Mouse (Mus musculus) forebrain, embryonic 15.5 days (tissue): Measurements from ENCODE around the gene Pphln1. TPM values are rescaled to one million over a fixed set of nuclear protein-coding genes. Genes with fewer than 3 reads are reported as not detected.

ENCODE experiments used
- ATAC-seq: fragments of 200-750 bp; cut with Nextera tagmentation; replicated peaks from 2 replicates; pipeline ENCODE4 v1.8.0; 2017; ENCODE audit warnings: mild to moderate bottlenecking, moderate TSS enrichment, moderate library complexity
- H3K27ac ChIP-seq: fragments of 300-500 bp; sonication (generic); replicated peaks from 2 replicates; pipeline ENCODE4 v1.5.1; 2015; ENCODE audit warnings: mild to moderate bottlenecking, inconsistent platforms
- H3K27me3 ChIP-seq: fragments of 300-500 bp; sonication (generic); 2 replicates; pipeline ENCODE4 v1.6.1; 2015; ENCODE audit warnings: inconsistent platforms
- H3K36me3 ChIP-seq: fragments of 300-500 bp; sonication (generic); 2 replicates; pipeline ENCODE4 v1.6.1; 2015; ENCODE audit warnings: mild to moderate bottlenecking, inconsistent platforms
- H3K4me1 ChIP-seq: fragments of 300-500 bp; sonication (generic); 2 replicates; pipeline ENCODE4 v1.6.1; 2015; ENCODE audit warnings: inconsistent platforms
- H3K4me2 ChIP-seq: fragments of 300-500 bp; sonication (generic); replicated peaks from 2 replicates; pipeline ENCODE4 v1.6.1; 2015; ENCODE audit warnings: mild to moderate bottlenecking, inconsistent platforms
- H3K4me3 ChIP-seq: fragments of 300-500 bp; sonication (generic); 2 replicates; pipeline ENCODE4 v1.5.1; 2015; ENCODE audit warnings: mild to moderate bottlenecking, inconsistent platforms
- H3K9ac ChIP-seq: fragments of 300-500 bp; sonication (generic); replicated peaks from 2 replicates; pipeline ENCODE4 v1.6.1; 2015; ENCODE audit warnings: mild to moderate bottlenecking, inconsistent platforms
- H3K9me3 ChIP-seq: fragments of 300-500 bp; sonication (generic); 2 replicates; pipeline ENCODE4 v1.6.1; 2016; ENCODE audit warnings: inconsistent platforms
- WGBS: fragments of 180-500 bp; shearing (Covaris S2); methylation state at CpG from one replicate; pipeline ENCODE4 v1.1.7; 2015; ENCODE audit warnings: mixed read lengths; 5-methylcytosine and 5-hydroxymethylcytosine counted together
- polyA plus RNA-seq: library from polyadenylated mRNA; unstranded; fragments of >200 nt; fragmentation: Nextera tagmentation; extraction: Ambion mirVana; gene quantifications from 2 replicates; pipeline ENCODE4 v1.2.1, GENCODE M21; 2015

The Pphln1 gene
- polyA plus RNA-seq, 1 experiment from 2014 or later, result 49.5 TPM

DNA sequence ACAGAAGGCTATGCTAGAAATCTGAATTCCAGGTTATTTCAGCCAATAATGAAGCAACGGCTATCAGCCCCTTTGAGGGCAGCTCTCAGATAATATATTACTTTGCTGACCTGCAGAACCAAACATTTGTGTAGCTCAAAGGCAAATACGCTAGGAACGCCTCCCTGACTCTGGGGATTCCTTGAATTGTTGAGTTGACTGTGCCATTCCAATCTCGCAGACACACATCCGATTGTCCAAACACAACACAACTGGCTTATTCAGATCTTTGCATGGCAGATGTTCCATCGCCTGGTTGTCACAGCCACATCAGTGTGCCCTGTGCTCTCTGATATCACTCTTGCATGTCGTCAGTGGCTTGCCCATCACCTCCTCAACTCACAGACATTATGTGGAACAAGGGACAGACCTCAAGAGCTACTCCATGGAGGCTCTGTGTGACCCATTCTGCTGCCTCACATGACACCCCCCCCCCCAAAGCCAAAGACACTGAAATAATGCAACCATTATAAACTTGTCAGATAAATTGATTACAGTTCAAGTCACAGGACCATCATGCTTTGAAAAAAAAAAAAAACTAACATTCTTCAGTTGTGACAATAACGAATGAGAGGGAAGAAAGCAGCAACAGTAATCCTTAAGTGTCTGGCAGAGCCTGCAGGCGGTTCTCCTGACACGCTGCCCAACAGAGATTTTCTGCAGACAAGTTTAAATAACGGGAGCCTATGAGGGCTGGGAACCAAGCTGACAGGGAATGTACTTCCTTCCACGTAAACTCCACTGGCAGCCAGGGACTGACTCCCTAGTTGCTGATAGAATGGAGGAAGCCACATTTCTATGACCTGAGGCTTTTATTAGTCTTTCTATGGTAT lies 131.9 kb downstream of the Pphln1 start:
- no peak overlapping the region for H3K4me3 ChIP-seq
- H3K27ac ChIP-seq, result no peak overlapping the region
- H3K27me3 ChIP-seq, result no peaks in the 10 kb centered on the region
- H3K9ac ChIP-seq, result no peak overlapping the region
- no peak overlapping the region for H3K4me2 ChIP-seq
- ATAC-seq, result no peak
- no peaks in the 10 kb centered on the region for H3K4me1 ChIP-seq
- H3K36me3 ChIP-seq, result no peaks in the 10 kb centered on the region
- H3K9me3 ChIP-seq, result no peaks in the 10 kb centered on the region
- WGBS, result 63% methylated on average over 12 of the region's 12 CpGs

DNA sequence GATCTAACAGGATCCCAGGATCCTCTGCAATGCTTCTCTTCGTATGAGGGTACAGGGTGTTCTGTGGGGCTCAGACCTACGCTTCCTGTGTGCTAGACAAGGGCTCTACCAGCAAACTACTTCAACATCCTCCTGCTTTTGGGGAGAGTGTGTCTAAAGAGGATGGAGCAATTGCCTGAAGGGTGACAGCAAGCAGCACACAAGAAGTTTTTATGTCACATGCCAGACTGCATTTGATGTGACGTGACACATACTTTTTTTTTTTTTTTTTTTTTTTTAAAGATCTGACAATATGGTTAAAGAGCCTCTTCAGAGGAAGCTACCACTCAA lies 132.5 kb downstream of the Pphln1 start:
- WGBS, result 89% methylated on average over 3 of the region's 3 CpGs
- Histone ChIP-seq H3K9me3 (no peaks in the 10 kb centered on the region), H3K27ac (no peak overlapping the region), H3K4me2 (no peak overlapping the region), H3K4me3 (no peak overlapping the region), H3K9ac (no peak overlapping the region), H3K27me3 (no peaks in the 10 kb centered on the region), H3K4me1 (no peaks in the 10 kb centered on the region), H3K36me3 (no peaks in the 10 kb centered on the region)
- ATAC-seq, result no peak

DNA sequence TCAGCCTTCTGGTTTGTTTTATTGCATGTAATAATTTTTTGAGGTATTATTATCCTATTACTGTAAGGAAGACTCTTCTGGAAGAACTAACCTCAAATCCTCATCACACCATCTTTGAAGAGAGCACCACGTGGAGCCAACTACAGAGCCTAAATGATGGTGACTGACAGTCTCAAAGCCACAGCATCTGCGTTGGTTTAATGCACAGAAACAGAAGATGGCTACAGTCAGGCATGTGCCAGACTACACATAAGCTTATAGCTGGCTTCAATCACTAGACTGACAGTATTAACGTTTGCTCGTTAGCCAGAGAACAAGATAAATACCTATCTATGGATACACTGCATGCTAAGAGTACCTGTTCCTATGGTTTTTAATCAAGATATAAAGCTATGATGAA lies 138.0 kb downstream of the Pphln1 start:
- peaks cover 13% of the 10 kb centered on the region; the same call in 1 of the 2 replicates for H3K4me1 ChIP-seq
- no peaks in the 10 kb centered on the region for H3K9me3 ChIP-seq
- H3K4me2 ChIP-seq, result no peak overlapping the region
- H3K36me3 ChIP-seq, result no peaks in the 10 kb centered on the region
- H3K27me3 ChIP-seq, result no peaks in the 10 kb centered on the region
- no peak overlapping the region for H3K4me3 ChIP-seq
- no peak overlapping the region for H3K9ac ChIP-seq
- WGBS, result 39% methylated on average over 4 of the region's 4 CpGs
- peak overlapping the region; percentile 37; the same call in 1 of the 2 replicates for H3K27ac ChIP-seq
- 0 out of 2 replicates have a peak, but pooled peaks have one; percentile 61 for ATAC-seq

DNA sequence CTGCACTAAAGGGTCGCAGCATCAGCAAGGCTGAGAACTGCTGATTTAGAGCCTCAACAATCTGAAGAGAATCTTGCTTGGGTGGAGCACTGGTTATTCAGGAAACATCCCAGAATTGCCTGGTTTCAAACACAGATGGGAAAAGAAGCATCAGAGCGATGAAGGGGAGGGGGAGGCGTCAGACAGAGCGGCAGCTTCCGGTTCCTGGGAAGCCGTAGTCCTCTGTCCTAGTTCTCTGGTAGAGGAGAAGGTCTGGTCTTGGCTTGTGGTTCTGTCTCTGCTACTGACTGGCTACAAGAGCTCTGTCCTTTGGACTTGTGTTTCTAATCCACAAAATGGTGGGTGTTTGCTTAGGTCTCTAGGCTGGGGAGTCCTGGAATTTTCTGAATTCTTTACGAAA lies 139.6 kb downstream of the Pphln1 start:
- WGBS, result 66% methylated on average over 7 of the region's 7 CpGs
- Histone ChIP-seq H3K27ac (no peak overlapping the region; the same call in 1 of the 2 replicates), H3K36me3 (no peaks in the 10 kb centered on the region), H3K9ac (no peak overlapping the region), H3K9me3 (no peaks in the 10 kb centered on the region), H3K4me3 (no peak overlapping the region), H3K4me1 (peaks cover 13% of the 10 kb centered on the region; the same call in 1 of the 2 replicates), H3K27me3 (no peaks in the 10 kb centered on the region), H3K4me2 (no peak overlapping the region)
- ATAC-seq, result no peak

DNA sequence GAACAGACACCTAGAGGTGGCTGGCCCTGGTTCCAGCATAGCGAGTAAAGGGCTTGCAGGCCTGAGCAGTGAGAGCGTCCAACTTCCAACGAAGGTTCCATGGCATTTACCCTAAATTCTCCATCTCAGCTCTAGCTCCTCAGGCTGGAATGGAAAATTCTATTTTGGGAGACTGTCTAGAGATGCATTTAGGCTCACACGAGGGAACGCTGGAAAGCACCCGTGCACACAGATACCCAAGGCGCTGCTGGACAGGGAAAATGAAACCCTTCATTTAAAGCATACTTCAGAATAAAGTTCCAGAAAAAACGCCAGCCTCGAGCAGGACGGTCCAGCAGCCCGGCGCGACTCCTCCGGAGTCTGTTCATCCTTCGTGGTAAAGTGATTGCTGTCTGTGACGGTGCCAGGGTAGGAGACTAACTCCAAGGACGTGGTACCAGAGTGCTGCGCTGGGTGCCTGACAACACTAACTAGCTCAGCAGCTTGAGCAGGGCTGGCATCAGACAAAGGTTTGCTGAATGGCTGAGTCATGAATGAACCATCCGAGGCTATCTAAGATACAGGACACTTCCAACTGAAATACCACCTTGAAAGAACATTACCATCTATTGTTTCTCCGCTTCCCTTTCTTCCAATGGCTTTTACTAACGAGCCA lies 140.5 kb downstream of the Pphln1 start:
- Histone ChIP-seq H3K4me2 (no peak overlapping the region), H3K9ac (no peak overlapping the region), H3K27ac (no peak overlapping the region), H3K4me1 (peaks cover 13% of the 10 kb centered on the region; the same call in 1 of the 2 replicates), H3K9me3 (no peaks in the 10 kb centered on the region), H3K4me3 (no peak overlapping the region), H3K36me3 (no peaks in the 10 kb centered on the region), H3K27me3 (no peaks in the 10 kb centered on the region)
- no peak for ATAC-seq
- WGBS, result 75% methylated on average over 21 of the region's 21 CpGs

DNA sequence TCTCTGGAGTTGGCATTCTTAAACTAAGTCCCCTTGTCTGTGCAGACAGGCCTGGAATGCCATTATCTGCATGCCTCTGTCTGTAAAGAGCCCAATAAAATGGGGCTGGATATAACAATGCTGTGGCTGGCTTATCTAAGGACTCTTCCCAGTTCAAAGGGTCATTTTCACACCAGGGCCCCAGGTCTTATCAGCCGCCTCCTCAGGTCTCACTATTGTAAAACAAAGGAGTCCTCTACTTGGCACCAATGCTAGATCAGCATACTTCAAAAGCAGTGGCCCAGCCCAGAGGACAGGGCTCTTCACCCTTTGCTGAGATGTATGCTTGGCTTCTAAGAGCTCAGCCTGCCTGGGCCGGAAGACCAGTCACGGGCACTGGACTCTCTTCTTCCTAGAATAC lies 141.3 kb downstream of the Pphln1 start:
- Histone ChIP-seq H3K9ac (no peak overlapping the region), H3K4me2 (no peak overlapping the region), H3K36me3 (no peaks in the 10 kb centered on the region), H3K27me3 (no peaks in the 10 kb centered on the region), H3K4me3 (no peak overlapping the region), H3K4me1 (peaks cover 13% of the 10 kb centered on the region; the same call in 1 of the 2 replicates), H3K27ac (no peak overlapping the region), H3K9me3 (no peaks in the 10 kb centered on the region)
- 71% methylated on average over 3 of the region's 3 CpGs for WGBS
- no peak for ATAC-seq

Other genes with a start within 250 kb of the Pphln1 start
- gene Gxylt1, start 123.2 kb upstream of the Pphln1 start, polyA plus RNA-seq, result 10.5 and 10.8 TPM in 2 replicates
- 110 and 115 TPM in 2 replicates for gene Yaf2, start 61.4 kb upstream of the Pphln1 start, polyA plus RNA-seq
- 153 and 157 TPM in 2 replicates for gene Zcrb1, start within 50 bp of the Pphln1 start, polyA plus RNA-seq
- 13.9 and 18.0 TPM in 2 replicates for gene Prickle1, start 197.5 kb downstream of the Pphln1 start, polyA plus RNA-seq